Mouse (Mus musculus) bone marrow, adult 2 months (tissue): ENCODE data around the gene Tdrd3.

Experiments used
- CTCF ChIP-seq: fragments of 200-500 bp; IDR thresholded peaks from 2 replicates; pipeline ENCODE4 v1.5.1; 2011; ENCODE audit warnings: low read length, control low read depth; ENCODE audit not compliant: control insufficient read depth, insufficient read depth
- POLR2A ChIP-seq: fragments of 200-500 bp; IDR thresholded peaks from 2 replicates; pipeline ENCODE4 v1.6.1; 2011; ENCODE audit warnings: low read depth, mild to moderate bottlenecking, control low read depth, low read length, borderline replicate concordance; ENCODE audit not compliant: control insufficient read depth

DNA sequence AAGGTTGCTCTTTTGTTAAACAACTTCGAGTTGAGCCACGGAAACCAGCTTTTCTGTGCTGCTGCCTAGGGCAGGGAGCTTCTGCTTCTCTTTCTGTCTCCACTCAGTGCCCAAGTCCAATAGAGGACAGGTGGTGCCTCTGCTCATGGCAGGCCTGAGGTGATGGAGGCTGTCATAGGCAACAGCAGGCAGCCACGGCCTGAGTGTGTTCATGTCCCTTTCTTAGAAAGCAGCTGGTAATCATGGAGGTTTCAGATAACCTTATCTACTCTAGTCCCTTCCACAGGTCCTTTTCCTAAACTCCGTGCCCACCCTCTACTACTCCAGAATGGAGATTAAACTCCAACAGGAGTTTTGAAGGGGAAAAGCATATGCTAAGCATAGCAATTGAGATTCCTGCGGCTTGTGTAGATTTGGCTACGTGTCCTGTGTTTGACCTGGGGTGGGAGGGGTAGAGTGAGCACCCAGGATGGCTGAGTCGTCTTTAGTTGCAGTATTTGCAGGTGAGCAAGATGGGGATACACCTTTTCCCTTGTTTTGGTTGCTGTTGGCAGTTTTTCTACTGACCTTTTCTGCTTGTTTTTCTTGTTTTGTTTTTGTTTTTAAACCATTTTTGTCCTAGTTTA, 10.0 kb downstream of the Tdrd3 start:
- TF ChIP-seq POLR2A: no peak
- TF ChIP-seq CTCF: no peak
